11 mouse cellular contexts compared by ENCODE assay signal in the genomic region with DNA sequence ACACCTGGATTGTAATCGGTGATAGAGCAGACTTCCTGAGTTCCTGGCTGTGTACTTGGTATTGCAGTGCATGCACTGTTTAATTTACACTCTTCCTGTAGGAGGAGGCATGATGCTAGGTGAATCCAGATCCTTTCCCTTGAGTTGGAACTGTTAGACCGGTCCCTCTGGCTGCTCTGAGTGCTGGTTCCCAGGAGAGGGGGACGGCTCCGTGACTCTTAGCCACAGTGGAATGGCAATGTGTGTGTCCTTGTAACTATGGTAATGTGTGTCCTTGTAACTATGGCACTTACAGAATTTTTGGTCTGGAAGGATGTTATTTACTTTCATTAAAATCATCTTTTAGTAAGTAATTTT. TPM values are rescaled to one million over a fixed set of nuclear protein-coding genes. Genes with fewer than 3 reads are reported as not detected.
DNase-seq lines count a peak whose midpoint lies in the region; ATAC-seq and TF ChIP-seq lines count a peak whose summit lies in the region.
"Had no signal": no experiment of that assay in that cellular context is flagged by ENCODE, and none has a peak within 500 bp of the region (broad histone marks: within the 10 kb centered on the region; RNA-seq: fewer than 3 reads in every experiment).

No protein-coding gene starts in this region.

- DNase-seq in liver, adult 2 months (ENCODE audit: extremely low read depth, low read depth, low spot score) = no peak
- no peak for DNase-seq in liver
- DNase-seq in heart, adult 11 months = no peak
- DNase-seq: adrenal gland, postnatal 25 days; cerebellum, postnatal 14 days had no signal

- peak; percentile 39; the same call in 1 of the 2 replicates for ATAC-seq in embryonic facial prominence, embryonic 15.5 days (ENCODE audit: insufficient number of reproducible peaks, low FRiP score, low TSS enrichment, low read depth)
- ATAC-seq in hindbrain, embryonic 15.5 days (ENCODE audit: low FRiP score, low read depth) = peak; percentile 55; the same call in 1 of the 2 replicates
- ATAC-seq in midbrain, embryonic 16.5 days = 0 out of 2 replicates have a peak, but pooled peaks have one; percentile 31
- ATAC-seq in heart, embryonic 12.5 days (ENCODE audit: insufficient number of reproducible peaks, low FRiP score) = no peak

- H3K4me1 ChIP-seq in liver, adult 2 months (ENCODE audit: control insufficient read depth, insufficient read depth, low read length) = peaks cover 32% of the 10 kb centered on the region
- H3K4me1 ChIP-seq in embryonic facial prominence, embryonic 15.5 days = peaks cover 30% of the 10 kb centered on the region
- H3K4me1 ChIP-seq in hindbrain, embryonic 15.5 days (replicated peaks) = peaks cover 19% of the 10 kb centered on the region
- peaks cover 19% of the 10 kb centered on the region for H3K4me1 ChIP-seq in midbrain, embryonic 16.5 days (ENCODE audit: control insufficient read depth, insufficient read depth, low read length)
- peaks cover 18% of the 10 kb centered on the region for H3K4me1 ChIP-seq in heart, embryonic 12.5 days (replicated peaks)

- TF ChIP-seq CTCF in liver, adult 2 months (IDR thresholded peaks at IDR 0.05; ENCODE audit: low read depth, low read length) = no peak

- H3K27me3 ChIP-seq in liver, adult 2 months (ENCODE audit: control insufficient read depth, insufficient read depth, low read length) = no peaks in the 10 kb centered on the region
- no peaks in the 10 kb centered on the region for H3K27me3 ChIP-seq in embryonic facial prominence, embryonic 15.5 days
- no peaks in the 10 kb centered on the region for H3K27me3 ChIP-seq in hindbrain, embryonic 15.5 days
- H3K27me3 ChIP-seq in midbrain, embryonic 16.5 days (ENCODE audit: control insufficient read depth, insufficient read depth, low read depth, low read length) = no peaks in the 10 kb centered on the region
- no peaks in the 10 kb centered on the region for H3K27me3 ChIP-seq in heart, embryonic 12.5 days (replicated peaks)

- peak overlapping the region; percentile 37 for H3K27ac ChIP-seq in liver, adult 2 months (replicated peaks; ENCODE audit: insufficient read depth, low read depth, low read length)
- 0 out of 2 replicates have a peak overlapping the region, but pooled peaks have one; percentile 44 for H3K27ac ChIP-seq in embryonic facial prominence, embryonic 15.5 days (replicated peaks)
- 0 out of 2 replicates have a peak overlapping the region, but pooled peaks have one; percentile 32 for H3K27ac ChIP-seq in hindbrain, embryonic 15.5 days (replicated peaks)
- H3K27ac ChIP-seq in midbrain, embryonic 16.5 days (ENCODE audit: low read length) = 0 out of 2 replicates have a peak overlapping the region, but pooled peaks have one; percentile 28
- H3K27ac ChIP-seq in heart, embryonic 12.5 days (ENCODE audit: poor library complexity, severe bottlenecking) = no peak overlapping the region
- H3K27ac ChIP-seq: kidney, postnatal 0 days had no signal

- H3K4me3 ChIP-seq in liver, adult 2 months (ENCODE audit: insufficient read depth, low read depth, low read length) = no peak overlapping the region
- no peak overlapping the region for H3K4me3 ChIP-seq in embryonic facial prominence, embryonic 15.5 days (replicated peaks)
- H3K4me3 ChIP-seq in hindbrain, embryonic 15.5 days = no peak overlapping the region
- no peak overlapping the region for H3K4me3 ChIP-seq in midbrain, embryonic 16.5 days (ENCODE audit: low read depth, low read length)
- no peak overlapping the region for H3K4me3 ChIP-seq in heart, embryonic 12.5 days

- no peaks in the 10 kb centered on the region for H3K36me3 ChIP-seq in liver, adult 2 months (ENCODE audit: control insufficient read depth, insufficient read depth, low read length)
- no peaks in the 10 kb centered on the region for H3K36me3 ChIP-seq in embryonic facial prominence, embryonic 15.5 days
- no peaks in the 10 kb centered on the region for H3K36me3 ChIP-seq in hindbrain, embryonic 15.5 days
- no peaks in the 10 kb centered on the region for H3K36me3 ChIP-seq in midbrain, embryonic 16.5 days (ENCODE audit: control insufficient read depth, insufficient read depth, low read length)
- H3K36me3 ChIP-seq in heart, embryonic 12.5 days = 0 out of 2 replicates have a peak, but pooled peaks cover 2% of the 10 kb centered on the region

- no peaks in the 10 kb centered on the region for H3K9me3 ChIP-seq in embryonic facial prominence, embryonic 15.5 days (replicated peaks)
- H3K9me3 ChIP-seq in hindbrain, embryonic 15.5 days = no peaks in the 10 kb centered on the region
- no peaks in the 10 kb centered on the region for H3K9me3 ChIP-seq in midbrain, embryonic 16.5 days (replicated peaks; ENCODE audit: control insufficient read depth, low read length, poor library complexity, severe bottlenecking)
- H3K9me3 ChIP-seq in heart, embryonic 12.5 days (replicated peaks) = no peaks in the 10 kb centered on the region
- H3K9me3 ChIP-seq: G1E had no signal

- no peak overlapping the region for H3K4me2 ChIP-seq in embryonic facial prominence, embryonic 15.5 days (replicated peaks)
- no peak overlapping the region for H3K4me2 ChIP-seq in hindbrain, embryonic 15.5 days
- H3K4me2 ChIP-seq in midbrain, embryonic 16.5 days (ENCODE audit: low read length) = no peak overlapping the region
- H3K4me2 ChIP-seq in heart, embryonic 12.5 days = no peak overlapping the region

- TF ChIP-seq POLR2A in liver, adult 2 months (IDR thresholded peaks at IDR 0.05; ENCODE audit: extremely low read depth, insufficient read depth, low read length) = no peak

- peak overlapping the region; percentile 48; the same call in 1 of the 2 replicates for H3K9ac ChIP-seq in liver, adult 2 months (ENCODE audit: low read depth, low read length)
- H3K9ac ChIP-seq in embryonic facial prominence, embryonic 15.5 days = no peak overlapping the region
- no peak overlapping the region for H3K9ac ChIP-seq in hindbrain, embryonic 15.5 days
- H3K9ac ChIP-seq in midbrain, embryonic 16.5 days (ENCODE audit: low read depth, low read length) = no peak overlapping the region
- no peak overlapping the region for H3K9ac ChIP-seq in heart, embryonic 12.5 days

- peaks cover 5% of the 10 kb centered on the region; the same call in 1 of the 2 replicates for H3K79me2 ChIP-seq in liver, adult 2 months (ENCODE audit: control insufficient read depth, insufficient read depth, low read length)

- WGBS in liver, adult 2 months = 31% methylated on average over 4 of the region's 4 CpGs
- WGBS in embryonic facial prominence, embryonic 15.5 days = 29% methylated on average over 4 of the region's 4 CpGs
- WGBS in hindbrain, embryonic 15.5 days = 33% methylated on average over 4 of the region's 4 CpGs
- 23% methylated on average over 4 of the region's 4 CpGs for WGBS in midbrain, embryonic 16.5 days
- WGBS in heart, embryonic 12.5 days = 65% methylated on average over 4 of the region's 4 CpGs

RNA-seq across cellular contexts. Expression of gene Psmd6, which starts 55.7 kb away (rescaled TPM):
- 120 and 122 TPM in 2 replicates for total RNA-seq in liver, adult 2 months (2014; rRNA removed)
- 36.6 and 43.5 TPM in 2 replicates for polyA plus RNA-seq in liver, adult 2 months (2012; rRNA removed)
- 203 and 215 TPM in 2 replicates for polyA plus RNA-seq in embryonic facial prominence, embryonic 15.5 days (2015; fragmentation: Nextera tagmentation; extraction: Ambion mirVana)
- 238 and 245 TPM in 2 replicates for polyA plus RNA-seq in hindbrain, embryonic 15.5 days (2015; fragmentation: Nextera tagmentation; extraction: Ambion mirVana)
- 250 and 259 TPM in 2 replicates for polyA plus RNA-seq in midbrain, embryonic 16.5 days (2015; fragmentation: Nextera tagmentation; extraction: Ambion mirVana)
- polyA plus RNA-seq in heart, embryonic 12.5 days (2016; fragmentation: Nextera tagmentation; extraction: Ambion mirVana) = 194 and 195 TPM in 2 replicates
